Mouse (Mus musculus) urinary bladder, postnatal 4 days (tissue): ENCODE measurements around the gene Pfdn6.
"Not testable (repeated sequence)": the region's sequence is repeated elsewhere in the genome, so short reads cannot be mapped to it uniquely, and the experiment has no call there.

Source experiments
- DNase-seq, 2 experiments: peaks; one replicate each; pipeline ENCODE4 v3.0.0; 2021 to 2022; ENCODE audit warnings: low spot score in 2 of 2

Pfdn6 gene

DNA sequence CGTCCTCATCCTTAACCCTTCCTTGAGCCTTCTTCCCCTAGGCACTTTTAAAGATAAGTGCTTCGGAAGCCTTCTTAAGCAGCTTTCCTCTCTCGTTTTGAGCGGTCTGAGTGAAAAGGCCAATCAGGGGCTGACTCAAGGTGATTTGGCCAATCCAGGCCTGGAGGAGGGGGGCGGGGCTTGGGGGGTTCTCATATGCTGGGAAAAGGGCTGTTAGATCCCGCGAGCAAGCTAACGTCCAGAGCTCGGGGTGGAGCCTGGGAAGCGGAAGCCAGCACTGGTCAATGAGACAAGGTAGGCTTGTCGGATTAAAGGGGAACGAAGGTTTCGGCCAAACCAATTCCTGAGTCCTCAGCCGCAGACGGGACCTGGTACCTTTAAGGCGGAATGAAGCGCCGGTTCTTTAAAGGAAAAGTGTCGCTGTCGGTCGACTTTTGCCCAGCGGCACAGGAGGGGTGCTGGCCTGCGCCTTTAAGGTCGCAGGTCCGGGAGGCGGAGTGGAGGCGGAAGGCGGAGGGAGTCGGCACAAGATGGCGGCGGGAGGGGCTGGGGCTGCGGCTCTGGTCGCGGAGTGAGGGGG lies 24.4 kb downstream of the Pfdn6 start, which contains the start of the genes Tapbp and Zbtb22:
TSS of gene Tapbp (plus strand) at position 229 of the 580 bp plus-strand sequence.
TSS of gene Zbtb22 (plus strand) at position 234 of the 580 bp plus-strand sequence.
- DNase-seq: peak; percentile 94 to 96

DNA sequence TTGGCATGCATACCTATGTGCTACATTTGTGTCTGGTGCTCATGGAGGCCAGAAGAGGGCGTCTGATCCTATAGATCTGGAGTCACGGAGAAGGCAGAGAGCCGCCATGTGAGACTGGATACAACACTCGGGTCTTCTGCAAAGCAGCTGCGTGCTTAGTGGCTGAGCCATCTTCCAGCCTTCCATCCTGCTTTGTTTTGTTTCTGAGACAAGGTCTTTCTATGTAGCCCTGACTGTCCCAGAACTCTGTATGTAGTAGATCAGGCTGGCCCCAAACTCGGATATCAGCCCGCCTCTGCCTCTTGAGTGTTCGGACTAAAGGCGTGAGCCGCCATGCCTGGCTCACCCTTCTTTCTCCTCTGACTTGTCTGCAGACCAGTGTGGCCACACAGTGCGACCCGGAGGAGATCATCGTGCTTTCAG lies 25.2 kb downstream of the Pfdn6 start:
- DNase-seq: no peak

DNA sequence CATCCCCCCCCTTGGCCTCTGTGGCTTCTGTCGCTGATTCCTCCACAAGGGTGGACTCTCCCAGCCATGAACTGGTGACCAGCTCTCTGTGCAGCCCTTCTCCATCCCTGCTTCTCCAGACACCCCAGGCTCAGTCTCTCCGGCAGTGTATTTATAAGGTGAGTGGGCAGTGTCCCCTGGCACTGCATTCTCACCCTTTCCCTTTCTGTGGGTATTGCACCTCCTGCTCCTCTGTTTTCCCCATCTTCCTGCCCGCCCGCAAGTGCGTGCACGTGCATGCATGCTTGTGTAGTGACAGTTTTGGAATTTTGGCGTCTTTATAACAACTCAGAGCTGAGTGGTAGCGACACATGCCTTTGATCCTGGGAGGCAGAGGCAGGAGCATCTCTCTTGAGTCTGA lies 26.2 kb downstream of the Pfdn6 start:
- DNase-seq: peak in 1 of 2 experiments; percentile 16

DNA sequence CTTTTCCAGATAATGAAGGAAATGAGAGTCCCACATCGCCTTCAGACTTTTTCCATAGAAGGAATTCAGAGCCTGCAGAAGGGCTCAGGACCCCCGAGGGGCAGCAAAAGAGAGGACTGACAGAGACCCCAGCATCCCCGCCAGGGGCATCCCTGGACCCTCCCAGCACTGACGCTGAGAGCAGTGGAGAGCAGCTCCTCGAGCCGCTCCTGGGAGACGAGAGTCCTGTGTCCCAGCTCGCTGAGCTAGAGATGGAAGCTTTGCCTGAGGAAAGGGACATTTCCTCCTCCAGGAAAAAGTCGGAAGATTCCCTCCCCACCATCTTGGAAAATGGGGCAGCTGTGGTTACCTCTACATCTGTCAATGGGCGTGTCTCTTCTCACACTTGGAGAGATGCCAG lies 26.9 kb downstream of the Pfdn6 start:
- DNase-seq: no peak

DNA sequence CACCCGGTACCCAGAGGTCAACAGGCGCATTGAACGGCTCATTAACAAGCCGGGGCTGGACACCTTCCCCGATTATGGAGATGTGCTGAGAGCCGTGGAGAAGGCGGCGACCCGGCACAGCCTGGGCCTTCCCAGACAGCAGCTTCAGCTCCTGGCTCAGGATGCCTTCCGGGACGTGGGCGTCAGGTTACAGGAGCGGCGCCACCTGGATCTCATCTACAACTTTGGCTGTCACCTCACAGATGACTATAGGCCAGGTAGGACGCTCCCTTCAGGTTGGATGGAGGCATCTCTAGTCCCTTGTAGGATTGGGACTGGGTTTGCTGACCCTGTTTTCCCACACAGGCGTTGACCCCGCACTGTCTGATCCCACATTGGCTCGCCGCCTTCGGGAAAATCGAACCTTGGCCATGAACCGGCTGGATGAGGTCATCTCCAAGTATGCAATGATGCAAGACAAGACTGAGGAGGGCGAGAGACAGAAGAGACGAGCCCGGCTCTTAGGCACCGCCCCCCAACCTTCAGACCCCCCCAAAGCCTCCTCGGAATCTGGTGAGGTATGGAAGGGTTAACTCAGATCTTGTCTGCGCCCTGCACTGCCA lies 28.2 kb downstream of the Pfdn6 start:
- DNase-seq: no peak

DNA sequence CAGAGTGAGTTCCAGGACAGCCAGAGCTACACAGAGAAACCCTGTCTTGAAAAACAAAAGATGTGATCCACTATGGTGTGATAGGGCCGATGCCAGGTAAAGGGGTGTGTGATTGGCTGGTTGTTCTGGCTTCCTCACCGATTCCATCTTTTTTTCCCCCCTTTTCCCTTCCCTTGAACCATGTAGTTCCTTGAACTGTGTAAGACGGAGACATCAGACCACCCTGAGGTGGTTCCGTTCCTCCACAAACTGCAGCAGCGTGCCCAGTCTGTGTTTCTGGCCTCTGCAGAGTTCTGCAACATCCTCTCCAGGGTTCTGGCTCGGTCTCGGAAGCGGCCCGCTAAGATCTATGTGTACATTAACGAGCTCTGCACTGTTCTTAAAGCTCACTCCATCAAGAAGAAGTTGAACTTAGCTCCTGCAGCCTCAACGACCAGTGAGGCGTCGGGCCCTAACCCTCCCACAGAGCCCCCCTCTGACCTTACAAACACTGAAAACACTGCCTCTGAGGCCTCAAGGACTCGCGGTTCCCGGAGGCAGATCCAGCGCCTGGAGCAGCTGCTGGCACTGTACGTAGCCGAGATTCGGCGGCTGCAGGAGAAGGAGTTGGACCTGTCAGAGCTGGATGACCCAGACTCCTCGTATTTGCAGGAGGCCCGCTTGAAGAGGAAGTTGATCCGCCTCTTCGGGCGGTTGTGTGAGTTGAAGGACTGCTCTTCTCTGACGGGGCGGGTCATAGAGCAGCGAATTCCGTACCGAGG lies 28.9 kb downstream of the Pfdn6 start:
- peak in 1 of 2 experiments; percentile 16 for DNase-seq

DNA sequence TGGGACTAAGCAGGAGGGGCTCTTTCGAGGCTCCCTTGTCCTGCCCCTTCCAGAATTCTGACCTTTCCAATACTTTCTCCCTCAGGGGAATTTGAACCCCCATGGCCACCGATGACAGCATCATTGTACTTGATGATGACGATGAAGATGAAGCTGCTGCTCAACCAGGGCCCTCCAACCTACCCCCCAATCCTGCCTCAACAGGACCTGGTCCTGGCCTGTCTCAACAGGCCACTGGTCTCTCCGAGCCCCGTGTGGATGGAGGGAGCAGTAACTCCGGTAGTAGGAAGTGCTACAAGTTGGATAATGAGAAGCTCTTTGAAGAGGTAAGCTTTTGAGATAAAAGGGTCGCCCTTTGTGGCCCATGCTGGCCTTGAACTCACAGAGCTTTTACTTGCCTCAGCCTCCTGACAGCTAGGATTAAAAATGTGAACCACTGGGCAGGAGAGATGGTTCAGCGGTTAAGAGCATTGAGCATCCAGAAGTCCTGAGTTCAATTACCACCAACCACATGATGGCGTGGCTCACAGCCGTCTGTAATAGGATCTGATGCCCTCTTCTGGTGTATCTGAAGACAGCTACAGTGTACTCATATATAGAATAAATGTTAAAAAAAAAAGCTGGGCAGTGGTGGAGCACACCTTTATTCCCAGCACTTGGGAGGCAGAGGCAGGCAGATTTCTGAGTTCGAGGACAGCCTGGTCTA lies 29.6 kb downstream of the Pfdn6 start:
- DNase-seq: no peak

DNA sequence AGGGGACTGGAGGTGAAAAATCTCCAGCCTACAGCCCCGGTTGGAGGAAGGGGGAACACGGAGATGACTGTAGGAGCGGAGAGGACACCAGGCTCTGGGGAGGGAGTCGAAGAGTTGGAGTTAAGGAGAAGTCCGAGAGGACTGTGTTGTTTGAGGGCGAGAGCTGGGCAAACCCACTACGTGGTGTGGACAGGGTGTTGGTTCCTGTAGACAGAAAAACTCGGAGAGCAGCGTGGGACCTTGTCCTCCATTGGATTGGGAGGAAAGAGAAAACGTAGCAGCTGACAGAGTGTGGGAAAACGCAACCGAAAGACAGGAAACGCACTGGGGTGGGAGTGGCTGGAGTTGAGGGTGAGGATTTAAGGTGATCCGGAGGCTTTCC lies 30.3 kb downstream of the Pfdn6 start:
- DNase-seq: no peak

DNA sequence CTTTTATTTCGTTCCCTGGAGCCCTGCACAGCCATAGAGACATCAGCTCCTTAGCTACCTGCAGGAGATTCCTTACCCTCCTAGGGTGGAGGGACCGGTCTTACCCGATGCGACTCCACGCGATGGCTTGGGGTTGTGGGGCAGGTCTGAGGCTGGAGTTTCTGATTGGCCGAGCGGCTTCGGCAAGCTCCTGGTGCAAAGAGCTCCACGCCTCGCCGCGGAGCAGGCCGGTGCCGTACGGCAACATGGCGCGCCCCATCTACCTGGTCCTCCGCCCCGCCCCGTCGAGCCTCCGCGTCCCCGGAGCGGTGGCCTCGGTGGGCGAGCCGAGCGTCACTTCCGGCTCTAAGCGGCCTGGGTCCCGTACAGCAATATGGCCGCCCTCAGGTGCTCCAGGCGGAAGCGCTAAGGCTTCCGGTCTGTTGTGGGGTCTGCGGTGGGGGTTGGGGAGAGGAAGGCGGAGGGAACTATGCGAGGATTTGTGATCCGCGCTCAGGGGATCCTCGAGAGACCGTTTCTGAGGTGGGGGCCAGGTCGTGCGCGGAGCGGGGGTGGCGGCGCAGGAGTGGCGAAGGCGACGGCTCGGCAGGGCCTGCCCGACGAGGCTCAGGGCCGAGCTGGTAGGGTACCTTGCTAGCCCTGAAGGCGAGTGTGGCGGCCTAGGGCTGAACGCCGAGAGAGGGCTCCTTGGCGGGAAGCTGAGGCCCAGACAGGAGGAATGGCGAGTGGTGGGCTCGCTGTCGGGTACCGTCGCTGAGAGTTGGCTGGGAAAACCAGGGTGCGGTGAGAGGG lies 30.9 kb downstream of the Pfdn6 start, which contains the start of gene Daxx:
TSS of gene Daxx (plus strand) at position 338 of the 792 bp plus-strand sequence.
- DNase-seq: peak; percentile 98 to 99

DNA sequence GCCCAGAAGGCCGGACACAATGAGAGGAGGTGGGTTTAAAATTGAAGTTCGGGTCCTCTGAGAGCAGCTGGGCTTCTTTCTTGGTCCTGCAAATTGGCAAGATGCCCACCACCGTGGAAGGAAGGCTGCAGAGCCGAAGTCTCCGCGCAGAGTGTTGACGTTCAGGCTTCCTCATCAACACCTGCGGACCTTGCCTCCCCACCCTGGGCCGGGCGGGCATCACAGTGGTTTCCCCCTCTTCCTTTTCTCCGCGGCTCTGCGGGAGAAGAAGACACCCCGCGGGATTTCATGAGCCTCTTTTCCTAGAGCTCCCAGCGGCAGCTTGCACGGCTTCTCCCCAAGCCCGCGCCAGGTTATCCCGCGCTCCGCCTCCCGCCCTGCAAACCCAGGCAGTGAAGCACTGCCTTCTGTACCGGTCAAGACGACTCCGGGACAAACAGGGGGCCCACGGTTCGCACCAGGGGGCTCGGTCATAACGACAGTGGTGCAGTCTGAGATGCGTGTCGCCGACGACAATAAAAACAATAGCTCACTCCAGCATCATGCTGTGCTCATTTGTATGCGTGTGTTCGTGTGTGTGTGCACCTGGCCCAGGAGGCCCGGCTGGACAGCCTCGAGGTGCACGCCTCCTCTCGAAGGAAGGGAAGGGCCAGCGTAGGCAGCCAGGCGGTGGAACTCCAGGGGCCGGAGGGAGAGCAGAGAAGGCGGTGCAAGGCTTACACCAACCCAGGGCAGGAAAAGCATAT lies 31.6 kb downstream of the Pfdn6 start:
- no peak for DNase-seq

DNA sequence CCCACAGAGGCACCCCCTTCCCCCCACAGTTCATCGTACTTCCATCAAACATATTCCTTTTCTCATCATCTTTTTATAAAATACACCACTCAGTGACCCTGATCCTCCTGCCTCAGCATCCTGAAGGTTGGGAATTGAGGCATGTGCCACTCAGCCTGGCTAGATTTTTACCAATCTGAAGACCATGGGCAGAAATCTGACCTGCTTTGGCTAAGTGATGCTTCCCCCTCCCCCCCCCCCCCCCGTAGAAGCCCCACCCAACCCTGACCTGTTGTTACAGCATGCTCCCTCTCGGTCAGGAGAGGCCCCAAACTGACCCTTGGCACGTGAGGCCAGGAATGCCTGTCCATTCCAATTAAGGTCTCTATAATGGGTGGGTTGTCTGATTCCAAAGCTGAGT lies 35.3 kb downstream of the Pfdn6 start, which contains the start of gene Platr17:
TSS of gene Platr17 (plus strand) at position 301 of the 400 bp plus-strand sequence.
- not testable (repeated sequence) for DNase-seq

DNA sequence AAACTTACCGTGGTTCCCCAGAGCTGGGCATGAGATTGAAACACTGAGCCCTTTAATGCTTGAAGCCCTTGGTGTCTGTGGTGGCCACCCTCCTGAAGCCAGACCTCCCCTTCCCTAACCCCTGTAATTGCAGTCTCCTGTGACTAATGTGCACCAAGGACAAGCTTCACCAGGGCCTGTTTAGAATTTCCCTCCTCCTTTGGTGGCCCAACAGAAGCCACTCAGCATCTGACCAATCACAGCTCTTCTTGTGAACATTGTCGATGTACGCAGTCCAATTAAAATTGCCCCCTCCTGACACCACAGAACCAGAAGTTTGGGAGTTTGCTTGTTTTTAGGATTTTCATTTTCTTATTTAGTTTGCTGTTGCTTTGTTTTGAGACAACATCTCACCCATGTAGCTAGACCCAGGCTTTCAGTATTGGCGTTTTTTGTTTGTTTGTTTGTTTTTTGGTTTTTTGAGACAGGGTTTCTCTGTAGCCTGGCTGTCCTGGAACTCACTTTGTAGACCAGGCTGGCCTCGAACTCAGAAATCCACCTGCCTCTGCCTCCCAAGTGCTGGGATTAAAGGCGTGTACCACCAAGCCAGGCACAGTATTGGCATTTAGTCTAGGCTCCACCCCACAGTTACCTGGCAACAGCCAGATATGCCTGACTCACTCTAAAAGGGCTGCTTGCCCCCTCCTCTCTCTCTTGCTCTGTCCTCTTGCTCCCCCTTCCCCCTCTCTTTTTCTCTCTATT lies 36.1 kb downstream of the Pfdn6 start:
- DNase-seq: not testable (repeated sequence)

DNA sequence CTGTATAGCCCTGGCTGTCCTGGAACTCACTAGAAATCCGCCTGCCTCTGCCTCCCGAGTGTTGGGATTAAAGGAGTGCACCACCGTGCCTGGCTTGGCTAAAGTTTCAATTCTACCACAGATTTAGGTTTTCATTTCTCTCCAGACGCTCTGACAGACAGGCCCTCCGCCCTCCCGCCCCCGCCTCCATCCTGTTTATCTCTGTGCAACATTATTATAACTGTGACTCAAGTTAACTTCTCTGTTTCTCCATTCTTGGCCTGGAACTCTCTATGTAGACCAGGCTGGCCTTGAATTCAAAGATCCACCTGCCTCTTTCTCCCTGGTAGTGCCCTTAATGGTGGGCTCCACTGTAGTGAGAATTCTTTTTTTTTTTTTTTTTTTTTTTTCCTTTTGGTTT lies 37.7 kb downstream of the Pfdn6 start:
- DNase-seq: no peak

DNA sequence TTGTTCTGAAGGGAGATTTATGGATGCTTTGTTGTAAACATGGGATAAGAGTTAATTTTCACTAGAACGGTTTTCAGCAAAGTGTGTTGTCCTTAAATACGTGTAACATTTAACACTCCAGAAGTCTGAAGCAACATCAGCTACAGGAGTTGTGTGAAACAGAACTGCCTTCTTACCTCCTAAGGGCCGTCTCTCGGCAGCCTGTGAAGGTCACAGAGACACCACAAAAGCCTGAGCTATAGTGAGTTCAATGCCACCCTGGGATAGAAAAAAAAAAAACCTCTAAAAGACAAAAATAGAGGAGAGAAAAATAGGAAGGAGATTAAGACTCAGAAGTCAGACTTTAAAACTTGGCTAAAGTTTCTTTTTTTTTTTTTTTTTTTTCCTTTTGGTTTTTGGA lies 38.1 kb downstream of the Pfdn6 start:
- no peak for DNase-seq

DNA sequence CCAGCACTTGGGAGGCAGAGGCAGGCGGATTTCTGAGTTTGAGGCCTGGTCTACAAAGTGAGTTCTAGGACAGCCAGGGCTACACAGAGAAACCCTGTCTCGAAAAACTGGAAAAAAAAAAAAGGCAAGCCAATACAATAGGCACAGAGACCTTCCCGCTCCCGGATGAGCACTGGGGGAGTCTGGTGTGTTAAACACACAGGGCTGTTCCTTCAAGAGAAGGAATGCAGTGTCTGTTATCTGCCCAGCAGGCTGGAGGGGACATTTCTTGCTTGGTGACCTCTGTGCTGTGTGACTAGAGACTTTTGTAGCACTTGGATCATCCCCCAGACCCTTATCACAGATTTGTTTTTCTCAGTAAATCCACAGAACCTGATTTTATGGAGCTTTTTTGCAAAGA lies 38.5 kb downstream of the Pfdn6 start:
- no peak for DNase-seq

DNA sequence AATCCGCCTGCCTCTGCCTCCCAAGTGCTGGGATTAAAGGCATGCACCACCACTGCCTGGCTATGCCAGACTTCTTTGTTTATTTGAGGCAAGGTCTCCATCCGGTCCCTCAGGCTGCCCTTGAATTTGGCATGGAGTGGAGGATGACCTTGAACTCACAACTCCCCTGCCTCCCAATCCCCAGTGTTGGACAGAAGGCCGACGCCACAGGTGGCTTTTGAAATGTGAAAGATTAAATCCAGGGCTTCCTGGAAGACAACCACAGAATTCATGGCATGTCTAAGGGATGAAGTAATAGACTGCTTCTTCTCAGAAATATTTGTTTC lies 39.2 kb downstream of the Pfdn6 start:
- DNase-seq: no peak

DNA sequence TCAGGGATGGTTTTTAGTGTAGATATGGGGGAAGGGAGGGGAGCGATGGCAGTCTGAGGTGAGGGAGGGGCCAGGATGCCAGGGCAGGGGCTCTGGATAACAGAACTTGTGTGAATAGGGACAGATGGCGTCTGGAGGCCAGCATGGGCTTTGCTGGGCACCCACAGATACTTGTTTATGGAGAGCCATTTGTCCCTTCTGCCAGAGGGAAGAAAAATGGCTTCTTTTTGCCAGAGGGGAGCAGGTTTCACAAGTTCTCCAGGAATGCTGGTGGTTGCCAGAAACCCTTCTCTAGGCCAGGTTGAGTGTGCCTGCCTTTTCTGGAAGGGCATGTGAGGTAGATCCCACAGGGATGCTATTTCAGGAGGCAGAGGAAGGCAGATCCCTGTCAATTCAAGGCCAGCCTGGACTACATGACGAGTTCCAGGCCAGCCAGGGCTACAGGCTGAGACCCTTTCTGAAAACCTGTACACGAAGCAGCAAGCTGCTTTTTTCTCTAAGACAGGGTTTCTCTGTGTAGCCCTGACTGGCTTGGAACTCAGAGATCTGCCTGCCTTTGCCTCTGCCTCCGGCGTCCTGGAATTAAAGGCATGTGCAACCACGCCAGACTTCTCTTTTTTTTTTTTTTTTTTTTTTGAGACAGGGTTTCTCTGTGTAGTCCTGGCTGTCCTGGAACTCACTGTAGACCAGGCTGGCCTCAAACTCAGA lies 39.7 kb downstream of the Pfdn6 start:
- DNase-seq: no peak

DNA sequence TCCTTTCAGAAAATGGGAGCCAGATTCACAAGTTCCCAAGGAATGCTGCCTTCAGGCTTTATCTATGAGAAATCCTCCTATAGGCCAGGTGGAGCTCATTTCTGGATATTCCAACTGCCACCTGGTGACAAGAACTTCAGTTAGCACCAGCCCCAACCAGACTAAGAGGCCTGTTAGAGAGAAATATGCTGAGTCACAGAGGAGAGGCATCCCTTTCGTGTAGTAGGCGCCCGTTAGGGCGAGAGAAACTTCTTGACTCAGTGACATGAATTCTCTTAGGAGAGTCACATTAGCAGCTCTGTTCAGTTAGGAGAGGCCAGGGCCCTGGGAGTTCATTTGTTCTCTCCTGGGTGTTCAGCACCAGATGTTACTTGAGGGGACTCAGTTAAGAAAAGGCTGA lies 40.5 kb downstream of the Pfdn6 start:
- no peak for DNase-seq

DNA sequence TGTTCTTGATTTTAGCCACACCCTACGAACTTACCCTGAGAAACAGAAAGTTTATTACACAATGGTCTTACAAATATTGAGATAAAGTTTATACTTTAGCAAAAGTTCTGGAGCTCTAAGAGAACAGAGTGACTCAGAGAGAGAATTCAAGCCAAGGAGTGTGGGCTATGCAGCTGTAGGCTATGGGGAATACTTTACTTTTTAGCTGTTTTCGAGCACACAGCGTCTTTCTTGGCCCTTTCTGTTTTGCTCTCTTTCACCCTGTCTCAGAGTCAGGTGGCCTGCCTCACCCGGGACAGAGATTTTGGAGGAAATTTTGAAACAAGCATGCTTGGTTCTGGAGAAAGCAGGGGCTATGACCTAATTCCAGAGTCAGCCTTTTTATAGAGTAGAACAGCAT lies 42.0 kb downstream of the Pfdn6 start:
- DNase-seq: not testable (repeated sequence)
